Mouse (Mus musculus) hindbrain, embryonic 15.5 days (tissue): ENCODE data around the gene Tff1. TPM values are rescaled to one million over a fixed set of nuclear protein-coding genes. Genes with fewer than 3 reads are reported as not detected.

ENCODE experiments used
- ATAC-seq: fragments of 200-750 bp; cut with Nextera tagmentation; 2 replicates; pipeline ENCODE4 v1.8.0; 2017; ENCODE audit warnings: low read depth, moderate number of reproducible peaks, moderate TSS enrichment; ENCODE audit not compliant: low FRiP score
- H3K27ac ChIP-seq: fragments of 300-500 bp; sonication (generic); replicated peaks from 2 replicates; pipeline ENCODE4 v1.5.1; 2015; ENCODE audit warnings: mild to moderate bottlenecking, inconsistent platforms
- H3K27me3 ChIP-seq: fragments of 300-500 bp; sonication (generic); 2 replicates; pipeline ENCODE4 v1.6.1; 2015; ENCODE audit warnings: control low read depth, inconsistent platforms
- H3K36me3 ChIP-seq: fragments of 300-500 bp; sonication (generic); 2 replicates; pipeline ENCODE4 v1.6.1; 2015; ENCODE audit warnings: control low read depth, inconsistent platforms
- H3K4me1 ChIP-seq: fragments of 300-500 bp; sonication (generic); replicated peaks from 2 replicates; pipeline ENCODE4 v1.6.1; 2015; ENCODE audit warnings: control low read depth, inconsistent platforms
- H3K4me2 ChIP-seq: fragments of 300-500 bp; sonication (generic); 2 replicates; pipeline ENCODE4 v1.6.1; 2015; ENCODE audit warnings: moderate library complexity, mild to moderate bottlenecking, inconsistent platforms
- H3K4me3 ChIP-seq: fragments of 300-500 bp; sonication (generic); 2 replicates; pipeline ENCODE4 v1.5.1; 2015; ENCODE audit warnings: mild to moderate bottlenecking, inconsistent platforms
- H3K9ac ChIP-seq: fragments of 300-500 bp; sonication (generic); 2 replicates; pipeline ENCODE4 v1.6.1; 2015; ENCODE audit warnings: inconsistent platforms
- H3K9me3 ChIP-seq: fragments of 300-500 bp; sonication (generic); 2 replicates; pipeline ENCODE4 v1.6.1; 2016; ENCODE audit warnings: control low read depth, inconsistent platforms
- WGBS: fragments of 180-500 bp; shearing (Covaris S2); methylation state at CpG from one replicate; pipeline ENCODE4 v1.1.7; 2015; 5-methylcytosine and 5-hydroxymethylcytosine counted together
- polyA plus RNA-seq: library from polyadenylated mRNA; unstranded; fragments of >200 nt; fragmentation: Nextera tagmentation; extraction: Ambion mirVana; gene quantifications from 2 replicates; pipeline ENCODE4 v1.2.1, GENCODE M21; 2015

The Tff1 gene
- polyA plus RNA-seq, 1 experiment from 2014 or later, result not detected

DNA sequence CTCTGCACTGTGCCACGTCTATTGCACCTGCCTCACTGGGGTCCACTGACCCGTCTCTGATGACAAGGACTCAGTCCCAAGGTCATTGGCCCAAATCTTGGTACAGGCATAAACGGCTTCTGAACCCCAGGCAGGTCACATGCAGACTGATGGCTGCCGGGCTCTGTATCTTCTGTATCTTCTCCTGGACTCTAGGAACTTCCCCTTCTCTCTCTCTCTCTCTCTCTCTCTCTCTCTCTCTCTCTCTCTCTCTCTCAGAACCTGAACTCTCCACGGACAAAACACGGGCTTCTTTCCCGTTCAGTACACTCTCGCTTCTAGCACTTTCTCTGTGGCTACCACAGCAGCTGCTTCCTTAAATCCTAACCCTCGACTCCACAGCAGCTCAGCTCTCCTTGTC lies 19.1 kb downstream of the Tff1 start:
- WGBS, result 91% methylated on average over 9 of the region's 9 CpGs
- Histone ChIP-seq H3K27ac (no peak overlapping the region), H3K4me3 (no peak overlapping the region), H3K36me3 (no peaks in the 10 kb centered on the region), H3K4me2 (no peak overlapping the region), H3K4me1 (0 out of 2 replicates have a peak, but pooled peaks cover 4% of the 10 kb centered on the region), H3K9me3 (no peaks in the 10 kb centered on the region), H3K9ac (no peak overlapping the region), H3K27me3 (no peaks in the 10 kb centered on the region)
- no peak for ATAC-seq

DNA sequence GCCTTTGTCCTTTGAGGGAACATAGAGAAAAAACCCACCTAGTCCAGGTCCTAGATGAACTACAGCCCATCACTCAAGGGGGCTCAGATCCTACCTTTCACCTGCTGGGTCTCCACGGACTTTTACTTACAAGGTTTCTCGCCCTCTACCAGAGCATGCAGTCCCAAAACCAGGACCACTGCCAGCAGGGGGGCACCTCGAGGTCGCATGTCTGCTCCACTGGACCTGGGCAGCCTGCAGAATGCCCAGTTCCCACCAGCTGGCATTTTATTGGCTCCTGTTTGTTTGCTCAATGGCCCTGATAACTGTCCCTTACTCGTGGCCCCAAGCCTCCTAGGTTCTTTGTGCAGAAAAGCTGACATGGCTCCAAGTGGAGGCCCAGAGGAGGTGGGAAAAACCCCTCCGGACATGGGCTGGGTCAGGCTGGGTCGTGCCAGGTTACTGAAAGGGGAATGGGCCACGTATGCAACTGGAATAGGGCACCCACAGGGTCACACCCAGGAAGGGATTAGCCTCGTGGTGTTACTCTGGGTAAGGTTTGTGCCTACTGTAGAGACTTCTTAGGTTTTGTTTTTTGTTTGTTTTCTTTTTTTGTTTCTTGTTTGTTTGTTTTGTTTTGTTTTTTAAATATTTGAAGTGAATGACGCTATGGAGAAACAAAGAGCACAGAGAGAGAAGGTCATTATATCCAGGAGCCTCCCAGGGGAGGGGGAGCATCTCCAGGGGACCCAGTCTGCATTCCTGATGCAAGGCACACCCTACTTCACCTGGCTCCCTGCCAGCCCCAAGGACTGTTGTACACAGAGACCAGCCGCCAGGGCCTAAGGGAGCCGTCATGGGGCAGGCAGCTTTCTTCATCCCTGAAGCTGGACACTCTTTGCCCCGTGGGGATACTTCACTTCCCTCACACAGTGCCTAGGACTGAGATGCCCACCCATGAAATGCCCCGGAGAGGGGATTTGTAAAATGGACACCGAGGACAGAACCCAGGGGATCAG lies 20.7 kb downstream of the Tff1 start, which contains the start of gene Tff2:
Gene Tff2 (minus strand): TSS at position 243 of the 998 bp plus-strand sequence.
- no peak within 1 kb of the TSS for H3K9ac ChIP-seq
- H3K4me2 ChIP-seq, result no peak within 1 kb of the TSS
- no peaks in the 10 kb centered on the region for H3K27me3 ChIP-seq
- 0 out of 2 replicates have a peak, but pooled peaks cover 4% of the 10 kb centered on the region for H3K4me1 ChIP-seq
- ATAC-seq, result no peak
- H3K27ac ChIP-seq, result no peak within 1 kb of the TSS
- no peaks in the 10 kb centered on the region for H3K9me3 ChIP-seq
- no peak within 1 kb of the TSS for H3K4me3 ChIP-seq
- H3K36me3 ChIP-seq, result no peaks in the 10 kb centered on the region
- WGBS, result 61% methylated on average over 15 of the region's 15 CpGs

DNA sequence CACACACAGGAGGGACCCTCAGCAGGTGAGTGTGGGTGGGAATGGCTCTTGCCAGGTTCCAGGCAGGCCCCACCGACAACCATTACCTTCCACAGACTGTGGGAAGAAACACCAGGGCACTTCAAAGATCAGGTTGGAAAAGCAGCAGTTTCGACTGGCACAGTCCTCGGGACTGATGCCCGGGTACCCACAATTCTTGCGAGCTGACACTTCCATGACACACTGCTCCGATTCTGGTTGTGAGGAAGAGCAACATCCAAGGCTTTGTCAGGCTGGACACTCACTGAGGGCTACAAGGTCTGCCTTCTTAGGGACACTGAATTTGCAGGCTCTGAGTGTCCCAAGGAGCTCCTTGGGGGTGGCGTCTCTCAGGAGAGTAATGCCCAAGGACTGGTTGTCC lies 23.0 kb downstream of the Tff1 start:
- Histone ChIP-seq H3K4me1 (0 out of 2 replicates have a peak, but pooled peaks cover 4% of the 10 kb centered on the region), H3K9ac (no peak overlapping the region), H3K27me3 (no peaks in the 10 kb centered on the region), H3K4me2 (no peak overlapping the region), H3K27ac (no peak overlapping the region), H3K4me3 (no peak overlapping the region), H3K36me3 (no peaks in the 10 kb centered on the region), H3K9me3 (no peaks in the 10 kb centered on the region)
- ATAC-seq, result no peak
- 95% methylated on average over 7 of the region's 7 CpGs for WGBS

DNA sequence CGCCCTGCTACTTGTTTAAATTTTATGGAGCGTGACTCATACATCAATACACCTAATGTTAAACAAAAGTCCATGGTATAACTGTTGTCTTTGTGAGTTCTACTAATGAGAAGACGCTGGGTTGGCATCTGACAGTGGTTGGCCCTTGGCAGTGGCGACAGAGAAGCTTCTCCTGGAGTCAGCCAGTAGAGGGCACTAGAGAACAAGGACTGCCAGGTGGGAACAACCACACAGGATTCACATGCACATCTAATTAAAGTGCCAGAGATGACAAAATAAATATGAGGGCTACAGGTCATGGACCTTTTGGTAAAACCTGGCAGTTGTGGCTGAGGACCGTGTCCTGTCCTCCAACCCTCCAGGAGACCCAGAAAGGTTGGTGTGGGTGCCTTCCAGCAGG lies 26.7 kb downstream of the Tff1 start:
- Histone ChIP-seq H3K4me2 (no peak overlapping the region), H3K36me3 (no peaks in the 10 kb centered on the region), H3K27ac (no peak overlapping the region), H3K4me1 (no peaks in the 10 kb centered on the region), H3K9ac (no peak overlapping the region), H3K27me3 (no peaks in the 10 kb centered on the region), H3K9me3 (no peaks in the 10 kb centered on the region), H3K4me3 (no peak overlapping the region)
- no peak for ATAC-seq
- 17% methylated on average over 5 of the region's 5 CpGs for WGBS

DNA sequence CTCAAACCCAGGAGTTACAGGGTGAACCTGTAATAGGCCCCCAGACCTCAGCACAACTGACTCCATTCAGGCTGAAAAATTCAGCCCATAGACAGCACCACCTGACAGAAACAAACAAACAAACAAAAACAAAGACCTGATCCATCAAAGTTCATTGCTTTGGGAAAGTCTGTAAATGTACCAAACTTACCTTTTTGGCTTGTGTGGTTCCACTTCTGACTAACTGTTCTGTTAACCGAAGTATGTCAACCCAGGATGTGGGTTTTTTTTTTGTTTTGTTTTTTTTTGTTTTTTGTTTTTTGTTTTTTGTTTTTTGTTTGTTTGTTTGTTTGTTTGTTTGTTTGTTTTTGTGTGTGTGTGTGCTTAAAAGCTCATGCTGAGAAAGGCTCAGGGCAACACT lies 28.3 kb downstream of the Tff1 start:
- Histone ChIP-seq H3K4me3 (no peak overlapping the region), H3K9ac (no peak overlapping the region), H3K9me3 (no peaks in the 10 kb centered on the region), H3K36me3 (no peaks in the 10 kb centered on the region), H3K27ac (no peak overlapping the region), H3K4me1 (no peaks in the 10 kb centered on the region), H3K4me2 (no peak overlapping the region), H3K27me3 (no peaks in the 10 kb centered on the region)
- ATAC-seq, result no peak
- WGBS, result 88% methylated on average over 1 of the region's 1 CpGs

DNA sequence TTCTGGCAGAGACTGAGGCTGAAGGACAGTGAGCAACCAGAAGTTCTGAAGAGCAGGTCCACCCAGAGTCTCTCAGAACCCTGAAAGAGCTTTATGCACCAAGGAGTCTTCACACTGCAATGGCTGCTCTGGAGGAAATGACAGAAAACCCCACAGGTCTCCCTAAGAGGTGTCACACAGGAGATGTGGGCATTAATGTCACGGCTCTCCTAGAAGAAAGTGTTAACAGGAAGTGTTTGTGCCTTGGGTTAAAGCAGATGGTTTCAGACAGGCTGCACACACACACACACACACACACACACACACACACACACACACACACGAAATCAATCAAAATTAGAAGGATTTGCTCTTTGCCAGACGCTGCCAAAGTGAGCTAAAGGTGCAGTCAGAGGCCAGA lies 28.8 kb downstream of the Tff1 start:
- WGBS, result 64% methylated on average over 3 of the region's 3 CpGs
- Histone ChIP-seq H3K36me3 (no peaks in the 10 kb centered on the region), H3K27ac (no peak overlapping the region), H3K9me3 (no peaks in the 10 kb centered on the region), H3K4me1 (no peaks in the 10 kb centered on the region), H3K27me3 (no peaks in the 10 kb centered on the region), H3K4me2 (no peak overlapping the region), H3K9ac (no peak overlapping the region), H3K4me3 (no peak overlapping the region)
- ATAC-seq, result no peak

DNA sequence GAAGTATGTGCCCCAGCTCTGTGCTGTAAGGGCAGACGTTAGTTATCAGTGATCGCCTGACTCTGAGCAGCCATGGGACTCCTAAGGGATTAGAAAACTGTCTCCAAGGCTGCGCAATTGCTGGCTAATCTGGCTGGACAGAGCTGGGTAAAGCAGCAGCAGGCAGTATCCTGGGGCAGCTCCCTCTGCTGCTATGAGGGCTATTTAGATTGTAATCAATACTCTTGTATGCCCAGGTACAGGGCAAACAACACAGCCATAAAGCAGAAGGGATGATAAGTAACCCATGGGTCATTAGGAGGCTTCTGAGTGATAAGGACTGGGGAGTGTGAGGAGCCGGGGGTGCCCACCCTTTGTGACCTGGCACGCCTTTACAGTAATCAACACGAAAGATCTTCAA lies 30.2 kb downstream of the Tff1 start:
- Histone ChIP-seq H3K9me3 (no peaks in the 10 kb centered on the region), H3K27ac (no peak overlapping the region), H3K36me3 (no peaks in the 10 kb centered on the region), H3K4me2 (no peak overlapping the region), H3K4me3 (no peak overlapping the region), H3K9ac (no peak overlapping the region), H3K27me3 (no peaks in the 10 kb centered on the region), H3K4me1 (no peaks in the 10 kb centered on the region)
- no peak for ATAC-seq
- WGBS, result 85% methylated on average over 6 of the region's 6 CpGs

DNA sequence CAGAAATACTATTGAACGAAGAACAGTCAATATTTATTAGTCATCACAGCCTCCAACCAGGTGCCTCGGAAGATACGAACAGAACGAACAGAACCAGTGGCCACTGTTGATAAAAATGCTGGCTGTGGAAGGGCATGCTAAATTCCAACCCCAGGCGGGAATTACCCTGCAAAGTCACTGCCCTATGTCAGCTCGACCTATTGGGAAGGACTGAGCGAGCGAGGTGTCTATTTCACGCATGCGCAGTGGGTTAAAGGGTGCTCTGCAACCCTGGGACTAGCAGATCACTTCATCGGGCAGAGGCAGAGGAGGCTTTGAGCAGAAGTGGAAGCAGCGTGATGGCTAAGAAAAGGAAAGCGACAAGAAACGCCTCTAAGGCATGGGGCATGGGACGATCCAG lies 31.3 kb downstream of the Tff1 start:
- H3K27ac ChIP-seq, result no peak overlapping the region
- ATAC-seq, result no peak
- 86% methylated on average over 15 of the region's 15 CpGs for WGBS
- no peaks in the 10 kb centered on the region for H3K36me3 ChIP-seq
- no peak overlapping the region for H3K4me2 ChIP-seq
- H3K9ac ChIP-seq, result no peak overlapping the region
- H3K9me3 ChIP-seq, result no peaks in the 10 kb centered on the region
- no peak overlapping the region for H3K4me3 ChIP-seq
- no peaks in the 10 kb centered on the region for H3K4me1 ChIP-seq
- no peaks in the 10 kb centered on the region for H3K27me3 ChIP-seq

DNA sequence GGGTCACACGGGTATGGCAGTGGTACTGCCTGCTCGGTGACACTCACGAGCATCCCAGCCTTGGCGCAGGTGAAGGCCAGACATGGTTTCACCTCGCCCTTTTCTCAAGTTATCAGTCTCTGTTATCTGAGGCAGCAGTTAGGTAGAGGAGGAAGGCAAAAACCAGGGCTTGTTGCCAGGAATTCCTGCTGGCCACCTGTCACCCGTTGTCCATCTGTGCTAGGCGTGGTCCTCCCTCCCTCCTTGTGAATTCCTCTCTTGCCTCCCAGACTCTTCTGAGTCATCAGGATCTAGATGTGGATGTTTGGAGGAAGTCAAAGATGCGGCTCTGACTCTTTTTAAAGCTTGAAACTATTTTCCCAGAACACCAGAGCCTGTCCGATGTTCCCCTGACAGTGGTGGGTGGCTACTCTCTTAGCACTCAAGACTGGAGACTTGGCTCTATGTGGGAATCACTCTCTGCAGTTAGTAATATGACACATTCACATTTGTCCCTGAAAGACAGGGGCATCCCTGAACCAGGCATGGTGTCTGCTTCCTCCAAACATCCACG lies 33.7 kb downstream of the Tff1 start:
- Histone ChIP-seq H3K27ac (no peak overlapping the region), H3K4me3 (no peak overlapping the region), H3K9ac (no peak overlapping the region), H3K9me3 (no peaks in the 10 kb centered on the region), H3K27me3 (no peaks in the 10 kb centered on the region), H3K4me2 (no peak overlapping the region), H3K4me1 (no peaks in the 10 kb centered on the region), H3K36me3 (no peaks in the 10 kb centered on the region)
- ATAC-seq, result no peak
- 84% methylated on average over 10 of the region's 10 CpGs for WGBS

DNA sequence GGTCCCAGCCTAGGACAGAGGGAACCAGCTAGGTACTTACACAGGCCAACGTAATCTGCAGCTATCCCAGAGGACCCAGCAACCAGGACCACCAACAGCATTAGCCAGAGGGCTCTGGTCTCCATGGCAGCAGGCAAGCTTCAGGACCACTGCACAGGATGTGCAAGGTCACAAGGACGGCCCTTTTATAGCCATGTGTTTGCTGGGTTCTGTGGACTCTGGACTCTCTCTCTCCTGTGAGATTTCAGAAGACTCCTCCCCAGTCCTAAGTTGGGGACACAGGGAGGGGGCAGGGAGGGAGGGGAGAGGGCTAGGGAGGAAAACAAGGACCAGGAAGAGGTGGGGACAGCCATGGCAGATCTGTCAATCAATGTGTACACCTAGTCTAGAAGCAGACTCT lies 35.6 kb downstream of the Tff1 start, which contains the start of gene Tff3:
Gene Tff3 (minus strand): TSS at position 195 of the 400 bp plus-strand sequence.
- no peak within 1 kb of the TSS for H3K27ac ChIP-seq
- no peak within 1 kb of the TSS for H3K9ac ChIP-seq
- WGBS, result 13% methylated on average over 2 of the region's 2 CpGs
- H3K36me3 ChIP-seq, result no peaks in the 10 kb centered on the region
- no peaks in the 10 kb centered on the region for H3K27me3 ChIP-seq
- H3K4me3 ChIP-seq, result no peak within 1 kb of the TSS
- H3K4me2 ChIP-seq, result no peak within 1 kb of the TSS
- peaks cover 8% of the 10 kb centered on the region for H3K4me1 ChIP-seq
- ATAC-seq, result no peak
- no peaks in the 10 kb centered on the region for H3K9me3 ChIP-seq

DNA sequence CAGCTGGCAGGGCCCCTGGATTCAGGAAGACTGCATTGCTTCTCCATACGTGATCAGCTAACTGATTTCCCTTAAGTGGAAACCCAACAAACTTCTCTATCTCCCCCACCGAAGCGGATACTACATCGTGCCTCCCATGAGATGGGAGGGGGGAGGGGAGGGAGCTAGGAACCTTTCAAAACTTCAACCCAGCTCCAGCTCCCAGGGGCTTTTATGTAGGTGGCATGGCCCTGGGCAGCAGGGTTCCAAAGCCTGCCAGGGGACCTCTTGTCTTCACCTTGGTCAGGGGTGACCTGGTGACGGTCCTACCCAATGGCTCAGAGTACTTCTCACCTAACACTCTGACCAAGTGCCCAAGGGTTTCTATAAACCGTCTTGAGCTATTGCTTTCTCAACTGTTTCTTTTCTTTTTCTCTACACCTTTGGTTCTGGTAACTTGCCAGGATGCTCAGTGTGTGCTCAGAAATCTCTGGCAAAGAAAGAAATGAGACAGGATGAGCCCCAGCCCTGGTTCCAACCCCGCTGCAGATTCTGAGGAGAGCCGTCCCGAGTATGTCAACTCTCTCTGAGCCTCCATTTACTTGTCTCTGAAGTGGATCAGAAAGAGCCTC lies 36.3 kb downstream of the Tff1 start:
- no peak overlapping the region for H3K27ac ChIP-seq
- 86% methylated on average over 9 of the region's 9 CpGs for WGBS
- no peak overlapping the region for H3K4me3 ChIP-seq
- no peaks in the 10 kb centered on the region for H3K9me3 ChIP-seq
- no peaks in the 10 kb centered on the region for H3K36me3 ChIP-seq
- no peak overlapping the region for H3K9ac ChIP-seq
- no peaks in the 10 kb centered on the region for H3K27me3 ChIP-seq
- H3K4me1 ChIP-seq, result peaks cover 8% of the 10 kb centered on the region
- no peak for ATAC-seq
- H3K4me2 ChIP-seq, result no peak overlapping the region
